Mouse (Mus musculus): ENCODE measurements around the gene Naa35. TPM values are rescaled to one million over a fixed set of nuclear protein-coding genes. Genes with fewer than 3 reads are reported as not detected.

Gene Naa35
- polyA plus RNA-seq (2015; fragmentation: Nextera tagmentation; extraction: Ambion mirVana): 105 and 109 TPM in 2 replicates

DNA sequence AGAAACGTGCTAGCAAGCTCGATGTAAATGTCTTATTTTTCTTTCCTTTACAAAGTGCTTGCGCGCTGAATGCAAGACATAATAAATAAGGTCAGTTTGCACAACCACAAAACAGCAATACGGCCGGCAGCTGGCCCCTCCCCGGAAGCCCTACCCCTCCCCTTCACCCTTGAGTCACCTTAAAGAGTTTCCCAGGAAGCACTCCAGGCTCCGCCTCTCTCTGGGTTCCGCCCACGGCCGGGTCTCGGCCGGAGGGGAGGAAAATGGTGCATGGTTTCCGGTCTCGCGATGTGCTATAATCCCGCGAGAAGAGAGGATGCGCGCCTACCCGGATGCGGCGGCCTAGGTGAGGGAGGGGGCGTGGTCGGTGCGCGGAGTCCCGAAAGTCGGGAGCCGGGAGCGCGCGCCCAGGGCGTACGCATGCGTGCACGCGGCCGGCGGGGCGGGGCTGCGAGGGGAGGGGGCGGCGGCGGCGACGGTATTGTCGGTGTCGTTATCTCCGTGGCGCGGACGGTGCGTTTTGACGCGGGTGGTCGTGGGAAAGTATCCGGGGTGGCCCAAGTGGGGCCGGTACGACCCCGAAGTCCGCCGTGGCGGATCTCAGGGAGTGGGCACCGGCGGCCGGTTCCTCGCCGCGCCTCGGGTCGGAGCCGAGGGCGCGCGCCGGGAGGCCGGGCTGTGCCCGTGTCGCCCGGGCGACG lies at the start of gene Naa35, which contains the start of gene Agtpbp1:
TSS of gene Naa35 (plus strand) at position 313 of the 701 bp plus-strand sequence.
TSS of gene Agtpbp1 (minus strand) at position 281 of the 701 bp plus-strand sequence.
- WGBS: under 1% methylated on average over 56 of the region's 83 CpGs

DNA sequence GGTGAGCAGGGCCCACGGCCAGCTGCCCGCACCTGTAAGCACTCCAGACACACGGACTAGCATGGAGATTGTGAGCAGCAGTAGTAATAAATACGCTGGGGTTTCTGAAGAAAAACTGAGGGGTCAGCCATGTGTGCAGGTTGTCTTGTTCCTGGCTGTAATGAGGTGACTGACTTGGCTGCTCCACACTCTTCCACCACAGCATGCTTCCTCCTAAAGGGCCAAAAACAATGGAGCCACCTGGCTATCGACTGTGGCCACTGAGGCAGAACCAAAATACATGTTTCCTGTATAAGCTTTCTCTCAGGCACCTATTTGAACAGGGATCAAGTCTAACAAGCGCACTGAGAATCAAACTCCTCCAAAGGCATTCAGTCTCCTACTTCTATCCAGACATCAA lies 49.3 kb upstream of the Naa35 start:
- no peaks in the 10 kb centered on the region for H3K9me3 ChIP-seq (ENCODE audit: low read length)
- no peak overlapping the region for H3K9ac ChIP-seq (replicated peaks; ENCODE audit: low read length)
- ATAC-seq (ENCODE audit: low FRiP score, low TSS enrichment): no peak
- H3K36me3 ChIP-seq (ENCODE audit: insufficient read depth, low read length): 0 out of 2 replicates have a peak, but pooled peaks cover 3% of the 10 kb centered on the region
- H3K4me2 ChIP-seq (replicated peaks; ENCODE audit: low read depth, low read length): no peak overlapping the region
- H3K27ac ChIP-seq (ENCODE audit: low read length): no peak overlapping the region
- no peak overlapping the region for H3K4me3 ChIP-seq (ENCODE audit: low read length)
- no peaks in the 10 kb centered on the region for H3K27me3 ChIP-seq (ENCODE audit: insufficient read depth, low read length)
- WGBS: 78% methylated on average over 6 of the region's 6 CpGs
- H3K4me1 ChIP-seq (ENCODE audit: insufficient read depth, low read length): no peaks in the 10 kb centered on the region

More for the DNA sequence above, at the start of gene Naa35, which contains the start of gene Agtpbp1:
- Histone ChIP-seq H3K36me3 (ENCODE audit: insufficient read depth, low read length) (peaks cover 6% of the 10 kb centered on the region), H3K27ac (ENCODE audit: low read length) (peak within 1 kb of the TSS; percentile 89), H3K27me3 (ENCODE audit: insufficient read depth, low read length) (no peaks in the 10 kb centered on the region), H3K4me1 (ENCODE audit: insufficient read depth, low read length) (peaks cover 29% of the 10 kb centered on the region), H3K9ac (replicated peaks; ENCODE audit: low read length) (peak within 1 kb of the TSS; percentile 89), H3K4me3 (ENCODE audit: low read length) (peak within 1 kb of the TSS; percentile 95), H3K9me3 (ENCODE audit: low read length) (no peaks in the 10 kb centered on the region), H3K4me2 (replicated peaks; ENCODE audit: low read depth, low read length) (peak within 1 kb of the TSS; percentile 92)
- peak; percentile 96 for ATAC-seq (ENCODE audit: low FRiP score, low TSS enrichment)

DNA sequence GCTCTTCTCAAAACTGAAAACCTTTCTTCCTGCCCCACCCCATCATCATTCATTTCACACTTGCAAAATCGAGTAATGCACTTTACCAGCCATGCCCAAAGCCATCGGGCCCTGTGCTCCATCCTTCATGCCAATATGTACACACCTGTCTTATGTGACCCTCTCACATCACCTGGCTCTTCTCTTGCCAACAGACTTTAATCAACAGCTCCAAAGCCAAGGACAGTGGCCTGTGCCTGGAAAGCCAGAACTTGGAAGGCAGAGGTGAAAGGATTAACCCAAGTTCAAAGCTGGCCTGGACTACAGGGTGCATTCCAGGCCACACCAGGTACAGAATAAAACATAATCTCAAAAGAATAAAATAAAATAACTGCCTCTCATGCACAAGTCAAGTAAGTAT lies 48.4 kb upstream of the Naa35 start:
- WGBS: 77% methylated on average over 2 of the region's 2 CpGs
- H3K4me1 ChIP-seq (ENCODE audit: insufficient read depth, low read length): no peaks in the 10 kb centered on the region

DNA sequence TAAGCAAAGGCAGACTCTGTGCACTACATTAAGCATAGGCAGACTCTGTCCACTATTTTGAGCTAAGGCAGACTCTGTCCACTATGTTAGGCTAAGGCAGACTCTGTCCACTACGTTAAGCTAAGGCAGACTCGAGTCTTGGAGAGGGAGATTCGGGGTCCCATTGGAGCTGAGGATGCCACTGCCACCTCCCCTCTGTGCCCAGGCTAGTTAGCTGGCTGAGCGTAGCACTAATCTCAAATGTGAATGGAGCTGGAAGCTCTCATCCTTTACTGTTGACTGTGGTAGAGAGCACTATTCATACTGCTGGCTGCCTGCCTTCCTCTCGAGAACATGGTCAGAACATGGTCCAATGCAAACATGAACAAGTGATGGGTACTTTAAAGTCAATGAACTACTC lies 46.4 kb upstream of the Naa35 start:
- H3K9me3 ChIP-seq (ENCODE audit: low read length): no peaks in the 10 kb centered on the region
- H3K4me2 ChIP-seq (replicated peaks; ENCODE audit: low read depth, low read length): no peak overlapping the region
- H3K36me3 ChIP-seq (ENCODE audit: insufficient read depth, low read length): no peaks in the 10 kb centered on the region
- no peak overlapping the region for H3K4me3 ChIP-seq (ENCODE audit: low read length)
- H3K4me1 ChIP-seq (ENCODE audit: insufficient read depth, low read length): no peaks in the 10 kb centered on the region
- no peak for ATAC-seq (ENCODE audit: low FRiP score, low TSS enrichment)
- H3K27me3 ChIP-seq (ENCODE audit: insufficient read depth, low read length): no peaks in the 10 kb centered on the region
- 92% methylated on average over 5 of the region's 5 CpGs for WGBS
- H3K9ac ChIP-seq (replicated peaks; ENCODE audit: low read length): no peak overlapping the region
- H3K27ac ChIP-seq (ENCODE audit: low read length): no peak overlapping the region

More for the DNA sequence above, 48.4 kb upstream of the Naa35 start:
- Histone ChIP-seq H3K4me2 (replicated peaks; ENCODE audit: low read depth, low read length) (no peak overlapping the region), H3K27ac (ENCODE audit: low read length) (no peak overlapping the region), H3K36me3 (ENCODE audit: insufficient read depth, low read length) (0 out of 2 replicates have a peak, but pooled peaks cover 3% of the 10 kb centered on the region), H3K9me3 (ENCODE audit: low read length) (no peaks in the 10 kb centered on the region), H3K4me3 (ENCODE audit: low read length) (no peak overlapping the region), H3K9ac (replicated peaks; ENCODE audit: low read length) (no peak overlapping the region), H3K27me3 (ENCODE audit: insufficient read depth, low read length) (no peaks in the 10 kb centered on the region)
- no peak for ATAC-seq (ENCODE audit: low FRiP score, low TSS enrichment)

DNA sequence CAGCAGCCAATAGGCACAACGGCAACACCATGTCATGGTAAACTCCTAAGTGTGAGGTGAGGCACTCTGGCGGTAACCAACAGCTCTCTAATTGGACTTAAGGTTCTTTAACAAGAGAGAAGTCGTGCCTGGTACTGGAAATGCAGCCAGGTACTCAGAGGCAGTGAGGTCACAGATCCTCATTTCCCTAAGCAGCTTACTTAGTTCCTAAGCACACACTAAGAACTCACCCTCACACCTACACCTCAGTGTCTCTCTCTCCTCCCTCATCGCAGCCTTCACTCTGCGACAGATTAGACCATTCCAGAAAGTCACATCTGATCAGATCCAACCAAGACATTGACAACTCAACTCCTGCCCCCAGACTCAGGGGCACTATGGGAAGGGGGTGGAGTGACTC lies 45.0 kb upstream of the Naa35 start:
- Histone ChIP-seq H3K36me3 (ENCODE audit: insufficient read depth, low read length) (no peaks in the 10 kb centered on the region), H3K27ac (ENCODE audit: low read length) (no peak overlapping the region), H3K4me1 (ENCODE audit: insufficient read depth, low read length) (peaks cover 10% of the 10 kb centered on the region), H3K9ac (replicated peaks; ENCODE audit: low read length) (no peak overlapping the region), H3K27me3 (ENCODE audit: insufficient read depth, low read length) (no peaks in the 10 kb centered on the region), H3K4me3 (ENCODE audit: low read length) (no peak overlapping the region), H3K4me2 (replicated peaks; ENCODE audit: low read depth, low read length) (no peak overlapping the region), H3K9me3 (ENCODE audit: low read length) (no peaks in the 10 kb centered on the region)
- WGBS: 92% methylated on average over 5 of the region's 5 CpGs
- no peak for ATAC-seq (ENCODE audit: low FRiP score, low TSS enrichment)

DNA sequence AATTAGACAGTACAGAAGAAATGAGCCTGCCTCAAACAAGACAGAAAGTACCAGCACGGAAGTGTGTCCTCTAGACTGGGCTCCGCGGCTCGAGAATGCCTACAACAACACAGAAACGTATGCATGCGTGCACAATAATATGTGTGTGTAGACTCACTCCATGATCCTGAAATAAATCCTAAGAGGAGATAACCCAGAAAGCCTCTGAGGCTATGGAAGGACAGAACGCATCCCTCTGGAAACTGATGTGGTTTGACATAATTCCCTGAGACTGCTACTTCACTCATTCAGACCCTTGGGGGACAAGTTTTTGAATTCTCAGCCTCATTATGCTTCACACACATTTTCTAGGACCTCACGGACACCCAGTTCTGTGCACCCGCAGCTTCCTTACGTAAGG lies 42.6 kb upstream of the Naa35 start:
- Histone ChIP-seq H3K36me3 (ENCODE audit: insufficient read depth, low read length) (no peaks in the 10 kb centered on the region), H3K4me1 (ENCODE audit: insufficient read depth, low read length) (peaks cover 22% of the 10 kb centered on the region), H3K27ac (ENCODE audit: low read length) (no peak overlapping the region), H3K9ac (replicated peaks; ENCODE audit: low read length) (no peak overlapping the region), H3K27me3 (ENCODE audit: insufficient read depth, low read length) (no peaks in the 10 kb centered on the region), H3K4me3 (ENCODE audit: low read length) (no peak overlapping the region), H3K4me2 (replicated peaks; ENCODE audit: low read depth, low read length) (no peak overlapping the region), H3K9me3 (ENCODE audit: low read length) (no peaks in the 10 kb centered on the region)
- no peak for ATAC-seq (ENCODE audit: low FRiP score, low TSS enrichment)
- WGBS: 92% methylated on average over 10 of the region's 10 CpGs

DNA sequence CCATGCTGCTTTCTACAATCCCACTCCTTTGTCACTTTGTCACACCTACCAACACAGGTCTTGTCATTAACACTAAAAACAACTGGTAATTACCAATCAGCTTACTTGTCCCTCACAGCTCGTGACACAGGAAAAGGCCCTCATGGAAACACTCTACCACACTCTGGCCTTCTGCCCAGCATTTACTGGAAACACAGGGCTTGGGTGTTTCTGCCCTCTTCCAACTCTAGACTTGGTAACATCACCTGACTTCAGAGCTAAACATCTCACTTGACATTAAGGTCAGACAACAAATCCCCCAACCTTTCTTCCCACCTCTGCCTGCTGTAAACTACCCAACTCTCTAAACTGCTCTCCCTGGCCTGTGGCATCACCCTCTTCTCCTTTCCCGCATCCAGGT lies 38.0 kb upstream of the Naa35 start:
- H3K36me3 ChIP-seq (ENCODE audit: insufficient read depth, low read length): no peaks in the 10 kb centered on the region
- no peak overlapping the region for H3K27ac ChIP-seq (ENCODE audit: low read length)
- ATAC-seq (ENCODE audit: low FRiP score, low TSS enrichment): no peak
- peaks cover 34% of the 10 kb centered on the region for H3K4me1 ChIP-seq (ENCODE audit: insufficient read depth, low read length)
- H3K9ac ChIP-seq (replicated peaks; ENCODE audit: low read length): no peak overlapping the region
- H3K27me3 ChIP-seq (ENCODE audit: insufficient read depth, low read length): no peaks in the 10 kb centered on the region
- WGBS: 73% methylated on average over 2 of the region's 2 CpGs
- no peak overlapping the region for H3K4me2 ChIP-seq (replicated peaks; ENCODE audit: low read depth, low read length)
- no peaks in the 10 kb centered on the region for H3K9me3 ChIP-seq (ENCODE audit: low read length)
- no peak overlapping the region for H3K4me3 ChIP-seq (ENCODE audit: low read length)

DNA sequence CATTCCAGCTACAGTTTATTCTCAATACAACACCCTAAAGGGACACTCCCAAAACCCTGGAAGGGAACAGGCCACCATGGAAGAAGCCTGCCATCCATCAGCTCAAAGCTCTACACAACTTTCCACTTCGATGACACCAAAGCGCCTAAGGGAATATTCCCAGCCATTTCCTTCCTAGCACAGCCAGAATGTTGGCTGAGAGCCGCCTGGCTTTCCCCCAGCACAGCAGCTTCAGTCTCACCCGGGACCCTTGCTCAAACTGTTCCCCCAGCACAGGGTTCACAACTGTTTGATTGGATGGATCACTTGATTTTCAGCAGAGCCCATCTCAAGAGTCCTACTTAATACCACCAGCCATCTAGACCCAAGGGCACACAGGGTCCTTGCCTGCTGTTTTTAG lies 37.3 kb upstream of the Naa35 start:
- 58% methylated on average over 4 of the region's 4 CpGs for WGBS
- H3K27ac ChIP-seq (ENCODE audit: low read length): 0 out of 2 replicates have a peak overlapping the region, but pooled peaks have one; percentile 7
- ATAC-seq (ENCODE audit: low FRiP score, low TSS enrichment): no peak

DNA sequence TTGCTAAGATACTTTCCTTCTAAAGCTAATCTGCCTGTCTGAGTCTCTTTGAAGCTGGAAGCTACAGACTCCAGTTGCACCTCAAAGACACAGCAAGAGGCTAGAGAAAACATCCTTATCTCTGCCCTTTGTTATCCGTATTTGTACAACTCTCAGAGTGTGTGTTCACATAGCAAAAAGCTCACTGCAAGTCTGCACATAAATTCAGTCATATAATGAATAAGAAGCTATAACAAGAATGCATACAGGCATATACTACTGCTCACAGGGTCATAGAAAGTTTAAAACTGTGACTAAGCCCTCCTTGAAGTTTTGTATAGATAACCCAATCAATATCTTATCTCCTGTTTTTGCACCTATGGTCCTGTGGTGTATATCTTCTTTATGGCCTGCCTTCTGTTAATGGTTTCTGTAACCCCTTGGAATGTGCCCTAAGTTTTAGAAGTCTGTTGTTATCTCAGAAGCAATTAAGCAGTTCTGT lies 35.7 kb upstream of the Naa35 start:
- peaks cover 31% of the 10 kb centered on the region for H3K4me1 ChIP-seq (ENCODE audit: insufficient read depth, low read length)
- H3K9me3 ChIP-seq (ENCODE audit: low read length): no peaks in the 10 kb centered on the region
- ATAC-seq (ENCODE audit: low FRiP score, low TSS enrichment): no peak
- H3K27me3 ChIP-seq (ENCODE audit: insufficient read depth, low read length): no peaks in the 10 kb centered on the region
- H3K4me2 ChIP-seq (replicated peaks; ENCODE audit: low read depth, low read length): no peak overlapping the region
- 37% methylated on average over 1 of the region's 1 CpGs for WGBS
- no peak overlapping the region for H3K9ac ChIP-seq (replicated peaks; ENCODE audit: low read length)
- H3K4me3 ChIP-seq (ENCODE audit: low read length): no peak overlapping the region
- H3K27ac ChIP-seq (ENCODE audit: low read length): no peak overlapping the region
- H3K36me3 ChIP-seq (ENCODE audit: insufficient read depth, low read length): no peaks in the 10 kb centered on the region

More for the DNA sequence above, 37.3 kb upstream of the Naa35 start:
- Histone ChIP-seq H3K9me3 (ENCODE audit: low read length) (no peaks in the 10 kb centered on the region), H3K36me3 (ENCODE audit: insufficient read depth, low read length) (no peaks in the 10 kb centered on the region), H3K4me3 (ENCODE audit: low read length) (no peak overlapping the region), H3K27me3 (ENCODE audit: insufficient read depth, low read length) (no peaks in the 10 kb centered on the region), H3K4me2 (replicated peaks; ENCODE audit: low read depth, low read length) (no peak overlapping the region), H3K4me1 (ENCODE audit: insufficient read depth, low read length) (peaks cover 34% of the 10 kb centered on the region), H3K9ac (replicated peaks; ENCODE audit: low read length) (no peak overlapping the region)

DNA sequence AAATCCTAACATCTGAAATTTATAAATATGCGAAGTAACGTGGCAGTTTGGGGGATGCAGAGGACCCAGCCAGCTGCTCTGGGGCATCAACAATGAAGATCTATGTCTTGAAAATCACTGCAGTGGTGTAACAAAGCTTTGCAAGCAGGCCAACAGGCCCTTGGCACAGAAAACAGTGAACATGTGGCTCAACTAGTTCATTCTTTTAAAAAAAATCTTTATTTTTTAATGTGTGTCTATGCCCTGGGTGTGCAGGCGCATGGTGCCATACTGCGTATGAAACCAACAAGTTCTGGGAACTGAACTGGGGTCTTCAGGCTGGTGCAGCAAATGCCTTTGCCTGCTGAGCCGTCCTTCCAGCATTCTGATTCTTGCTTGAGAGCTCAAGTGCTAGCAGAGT lies 32.8 kb upstream of the Naa35 start:
- H3K4me3 ChIP-seq (ENCODE audit: low read length): no peak overlapping the region
- no peak for ATAC-seq (ENCODE audit: low FRiP score, low TSS enrichment)
- H3K4me1 ChIP-seq (ENCODE audit: insufficient read depth, low read length): peaks cover 30% of the 10 kb centered on the region
- no peaks in the 10 kb centered on the region for H3K27me3 ChIP-seq (ENCODE audit: insufficient read depth, low read length)
- H3K9me3 ChIP-seq (ENCODE audit: low read length): no peaks in the 10 kb centered on the region
- no peak overlapping the region for H3K27ac ChIP-seq (ENCODE audit: low read length)
- no peak overlapping the region for H3K4me2 ChIP-seq (replicated peaks; ENCODE audit: low read depth, low read length)
- H3K36me3 ChIP-seq (ENCODE audit: insufficient read depth, low read length): no peaks in the 10 kb centered on the region
- no peak overlapping the region for H3K9ac ChIP-seq (replicated peaks; ENCODE audit: low read length)
- WGBS: 91% methylated on average over 5 of the region's 5 CpGs
